Mouse (Mus musculus) spleen, embryonic (tissue): Measurements from ENCODE around the gene Kank4.
"Not testable (repeated sequence)": the region's sequence is repeated elsewhere in the genome, so short reads cannot be mapped to it uniquely, and the experiment has no call there.

ENCODE experiments used
- CTCF ChIA-PET: fragments of 350-600 bp; sonication (Branson Sonifier 250); formaldehyde crosslinking; loops from one replicate; lab custom pipeline; 2022; lab: Charles Lee

The Kank4 gene

GRCm38 (mm10) chr4:98831726-98832125 lies 14.4 kb upstream of the Kank4 start:
- CTCF ChIA-PET: no interaction called here

GRCm38 (mm10) chr4:98826701-98827100 lies 9.4 kb upstream of the Kank4 start:
- CTCF ChIA-PET: interaction anchor here (0.6 kb wide), 1 partner anchor 133 kb away, joined by 4 read pairs; no protein-coding TSS in a partner anchor

DNA sequence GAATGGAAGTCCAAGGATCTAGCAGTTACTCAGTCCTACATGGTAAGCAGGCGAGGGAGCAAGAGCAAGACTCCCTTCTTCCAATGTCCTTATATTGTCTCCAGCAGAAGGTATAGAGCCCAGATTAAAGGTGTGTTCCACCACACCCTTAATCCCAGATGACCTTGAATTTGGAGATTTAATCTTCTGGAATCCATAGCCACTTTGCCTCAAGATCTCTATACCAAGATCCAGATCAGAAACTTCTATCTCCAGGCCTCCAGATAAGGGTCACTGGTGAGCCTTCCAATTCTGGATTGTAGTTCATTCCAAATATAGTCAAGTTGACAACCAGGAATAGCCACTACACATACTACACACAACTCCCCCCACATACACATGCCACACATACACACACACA lies 6.4 kb upstream of the Kank4 start, which contains the start of gene I0C0044D17Rik:
Gene I0C0044D17Rik, minus strand, starts transcription at position 101 of the 400 bp plus-strand sequence.
- CTCF ChIA-PET: not testable (repeated sequence)

GRCm38 (mm10) chr4:98823047-98823446 lies 5.7 kb upstream of the Kank4 start:
- CTCF ChIA-PET: no interaction called here

DNA sequence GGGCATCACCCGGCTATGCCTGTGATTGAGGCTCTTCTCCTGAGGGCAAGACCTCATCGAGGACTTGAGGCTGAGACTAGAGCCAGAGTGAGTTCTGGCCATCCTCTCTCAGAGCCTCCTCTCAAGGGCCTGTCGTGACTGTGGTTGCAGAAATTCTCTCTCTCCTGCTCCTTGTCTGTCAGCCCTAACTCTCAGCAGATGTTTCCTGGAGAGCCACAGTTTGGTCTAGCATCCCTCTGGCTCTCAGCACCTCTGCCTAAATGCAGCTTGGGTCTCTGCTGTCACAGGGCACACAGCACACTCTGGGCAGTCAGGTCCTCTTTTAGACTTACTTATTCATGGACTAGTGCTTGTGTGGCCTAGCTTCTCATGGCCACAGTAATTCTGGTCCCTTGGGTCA lies 5.1 kb upstream of the Kank4 start:
- CTCF ChIA-PET: no interaction called here

GRCm38 (mm10) chr4:98819216-98819755 lies 1.9 kb upstream of the Kank4 start:
- CTCF ChIA-PET: no interaction called here

DNA sequence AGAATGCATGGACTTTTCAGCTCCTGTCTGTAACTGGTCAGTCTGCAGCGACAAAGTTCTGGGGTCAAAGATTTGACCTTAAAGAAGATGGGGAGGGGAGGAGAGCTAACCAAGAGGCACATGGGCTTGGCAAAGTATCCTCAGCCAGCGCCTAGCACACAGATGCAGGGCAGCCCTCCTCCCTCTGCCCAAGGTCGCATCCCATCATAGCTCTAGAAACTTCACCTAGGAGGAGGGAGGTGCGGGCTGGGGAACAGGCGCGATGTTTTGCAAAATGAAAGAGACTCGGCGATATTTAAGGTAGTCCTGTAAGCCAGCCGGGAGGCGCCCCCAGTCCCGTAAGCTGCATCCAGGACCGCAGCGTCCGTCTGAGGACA lies 542 bp downstream of the Kank4 start:
- CTCF ChIA-PET: no interaction called here

GRCm38 (mm10) chr4:98806306-98806705 lies 11.0 kb downstream of the Kank4 start:
- CTCF ChIA-PET: no interaction called here

DNA sequence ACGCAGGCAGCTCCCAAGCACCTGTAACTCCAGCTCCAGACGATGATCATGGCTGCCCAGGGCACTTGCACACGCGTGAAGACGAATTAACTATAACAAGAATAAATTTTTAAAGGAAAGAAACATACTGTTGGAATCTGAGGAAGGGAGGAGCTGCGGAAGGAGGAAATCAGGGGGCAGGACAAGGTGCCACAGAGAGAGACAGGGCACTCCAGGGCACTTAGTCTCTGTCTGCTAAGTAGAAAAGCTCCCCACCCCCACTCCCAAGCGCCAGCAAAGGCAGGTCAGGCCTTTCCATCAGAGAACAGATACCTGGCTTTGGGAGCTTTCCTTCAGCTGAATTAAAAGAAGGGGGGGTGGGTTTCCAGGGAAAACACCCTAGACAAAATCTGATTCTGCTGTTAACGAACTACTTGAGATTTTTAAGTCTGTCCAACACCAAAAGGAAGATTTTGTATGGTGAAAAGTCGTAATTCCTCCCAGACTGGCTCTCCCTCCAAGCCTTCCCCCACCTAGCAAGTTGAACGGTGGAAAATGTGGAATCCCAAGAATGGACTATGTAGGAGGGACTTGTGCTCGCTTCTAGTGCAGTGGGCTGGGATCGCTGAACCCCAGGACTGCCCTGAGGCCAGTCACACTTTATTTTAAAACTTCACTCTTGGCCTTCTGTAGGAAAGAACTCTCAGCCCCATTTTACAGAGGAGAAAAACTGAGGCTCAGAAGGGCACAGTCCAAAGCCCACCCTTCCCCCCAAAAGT lies 11.9 kb downstream of the Kank4 start:
- CTCF ChIA-PET: no interaction called here

DNA sequence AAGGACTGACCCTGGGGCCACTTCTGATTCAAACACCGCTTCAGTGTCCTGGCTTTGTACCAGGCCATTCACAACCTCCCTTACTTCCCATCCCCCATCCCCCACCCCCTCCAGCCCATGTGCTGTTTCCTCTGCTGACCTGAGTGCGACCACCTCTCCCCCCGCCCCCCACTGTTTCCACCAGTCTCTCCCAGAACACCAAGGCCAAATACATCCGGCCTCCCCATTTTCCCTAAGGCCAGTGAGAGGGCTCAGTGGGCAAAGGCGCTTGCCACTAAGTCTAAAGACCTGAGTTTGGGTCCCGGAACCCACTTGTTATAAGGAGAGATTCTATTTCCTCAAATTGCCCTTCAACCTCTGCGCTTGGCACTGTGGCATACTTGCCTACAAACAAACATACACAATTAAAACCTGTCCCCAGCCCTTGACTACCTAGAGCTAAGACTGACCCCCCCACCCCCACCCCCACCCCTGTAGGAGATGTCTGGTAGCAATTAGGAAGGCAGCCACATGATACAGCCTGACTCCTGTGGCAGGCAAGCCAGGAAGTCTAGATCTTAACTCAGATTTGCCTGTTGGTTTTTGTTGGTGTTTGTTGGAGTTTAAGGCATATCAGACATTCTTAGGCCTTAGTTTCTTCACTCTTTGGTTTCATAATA lies 12.7 kb downstream of the Kank4 start:
- CTCF ChIA-PET: no interaction called here

DNA sequence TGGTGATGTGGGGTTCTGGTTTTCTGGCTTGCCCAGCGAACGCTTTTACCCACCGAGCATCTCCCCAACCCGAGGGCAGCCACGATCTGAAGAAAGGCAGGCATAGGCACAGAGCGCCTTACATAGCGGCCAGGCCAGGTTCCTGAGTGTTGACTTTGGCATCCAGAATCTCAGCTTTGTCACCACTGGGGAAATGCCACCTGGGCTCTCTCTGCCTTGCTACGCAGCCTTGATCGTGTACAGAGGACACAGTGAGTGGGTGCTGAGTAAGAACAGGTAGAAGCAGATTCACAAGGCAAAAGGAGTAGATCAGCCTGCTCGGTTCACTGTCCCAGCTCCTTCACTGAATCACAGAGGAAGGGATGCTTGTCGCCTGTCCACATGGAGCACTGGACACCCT lies 15.6 kb downstream of the Kank4 start:
- CTCF ChIA-PET: no interaction called here

GRCm38 (mm10) chr4:98800824-98801223 lies 16.5 kb downstream of the Kank4 start:
- CTCF ChIA-PET: no interaction called here

DNA sequence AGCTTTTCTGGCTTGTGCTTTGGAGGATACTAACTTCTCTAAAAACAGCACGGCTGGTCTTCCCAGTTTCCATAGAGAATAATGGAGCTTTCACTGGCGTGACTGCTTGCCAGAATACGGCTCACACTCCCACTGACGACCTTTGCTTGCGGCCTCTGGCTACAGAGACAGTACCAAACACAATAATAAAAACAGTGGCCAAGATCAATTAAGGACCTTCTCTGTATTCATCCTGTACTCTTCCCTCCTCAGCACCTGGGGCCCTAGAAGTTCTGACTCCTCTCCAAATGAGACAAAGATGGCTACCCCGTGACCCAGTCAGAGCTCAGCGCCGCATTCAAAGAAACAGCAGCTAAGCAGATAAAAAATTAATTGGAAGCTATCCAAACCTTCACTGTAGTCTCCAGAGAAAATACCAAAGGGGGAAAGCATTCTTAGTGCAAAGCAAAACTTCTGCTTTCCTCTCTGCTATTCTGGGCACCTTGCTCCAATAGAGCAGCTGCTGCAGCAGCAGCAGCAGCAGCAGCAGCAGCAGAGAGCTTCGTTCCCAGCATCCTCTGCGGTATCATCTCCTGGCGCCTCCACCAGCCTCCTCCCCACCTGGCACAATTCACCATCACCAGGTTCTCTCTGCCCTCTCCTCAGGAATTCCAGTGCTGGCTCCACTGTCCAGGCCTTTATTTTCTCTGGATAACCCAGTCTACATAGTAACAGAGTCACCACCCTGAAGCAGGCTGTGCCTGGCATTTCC lies 20.6 kb downstream of the Kank4 start:
- CTCF ChIA-PET: no interaction called here

DNA sequence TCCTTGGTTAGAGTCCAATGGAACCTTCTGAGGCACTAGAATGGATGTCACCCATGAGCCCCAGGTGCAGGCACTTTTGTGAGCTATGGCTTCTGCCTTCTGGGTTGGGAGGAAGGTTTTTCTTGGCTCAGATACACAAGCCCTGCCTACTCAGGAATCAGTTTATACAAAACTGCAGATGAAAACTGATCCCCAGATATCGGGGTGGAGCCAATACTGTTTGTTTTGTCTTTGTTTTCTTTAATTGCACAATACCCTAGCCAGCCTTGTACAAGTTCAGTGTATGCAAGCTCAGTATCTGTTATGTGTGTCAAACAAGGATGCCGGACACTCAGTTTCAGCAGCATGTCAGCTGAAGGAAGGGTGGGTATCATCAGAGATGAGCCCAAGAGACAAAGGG lies 22.1 kb downstream of the Kank4 start:
- CTCF ChIA-PET: no interaction called here

DNA sequence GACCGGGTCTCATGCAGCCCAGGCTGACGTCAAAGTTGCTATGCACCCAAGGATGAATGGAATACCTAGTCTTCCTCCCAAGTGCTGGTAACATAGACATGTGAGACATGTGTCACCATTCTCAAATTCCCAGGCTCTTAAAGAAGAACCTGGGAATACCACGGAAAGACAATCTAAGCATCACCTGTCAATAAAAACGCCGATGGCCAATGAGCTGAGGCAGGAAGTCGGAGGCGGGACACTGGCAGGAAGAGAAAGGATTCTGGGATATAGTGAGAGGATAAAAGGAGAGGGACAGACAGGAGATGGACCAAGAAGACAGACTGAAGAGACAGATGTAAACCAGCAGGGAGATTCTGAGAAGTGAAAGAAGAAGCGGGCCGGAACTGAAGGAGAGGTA lies 23.9 kb downstream of the Kank4 start:
- CTCF ChIA-PET: no interaction called here

GRCm38 (mm10) chr4:98790721-98791120 lies 26.6 kb downstream of the Kank4 start:
- CTCF ChIA-PET: no interaction called here

GRCm38 (mm10) chr4:98789861-98790311 lies 27.5 kb downstream of the Kank4 start:
- CTCF ChIA-PET: interaction anchor here (0.7 kb wide), 1 partner anchor 181 kb away, joined by 15 read pairs; no protein-coding TSS in a partner anchor

- CTCF ChIA-PET: interaction anchor here (0.5 to 0.7 kb wide), 2 partner anchors 182 to 1785 kb away, joined by 3 to 15 read pairs; no protein-coding TSS in a partner anchor
These were observed 28.1 kb downstream of the Kank4 start for GRCm38 (mm10) chr4:98789133-98789765.

- CTCF ChIA-PET: no interaction called here
These were observed 31.1 kb downstream of the Kank4 start for GRCm38 (mm10) chr4:98786281-98786680.

GRCm38 (mm10) chr4:98785851-98786250 lies 31.5 kb downstream of the Kank4 start:
- CTCF ChIA-PET: interaction anchor here (0.7 kb wide), 1 partner anchor 917 kb away, joined by 4 read pairs; no protein-coding TSS in a partner anchor

DNA sequence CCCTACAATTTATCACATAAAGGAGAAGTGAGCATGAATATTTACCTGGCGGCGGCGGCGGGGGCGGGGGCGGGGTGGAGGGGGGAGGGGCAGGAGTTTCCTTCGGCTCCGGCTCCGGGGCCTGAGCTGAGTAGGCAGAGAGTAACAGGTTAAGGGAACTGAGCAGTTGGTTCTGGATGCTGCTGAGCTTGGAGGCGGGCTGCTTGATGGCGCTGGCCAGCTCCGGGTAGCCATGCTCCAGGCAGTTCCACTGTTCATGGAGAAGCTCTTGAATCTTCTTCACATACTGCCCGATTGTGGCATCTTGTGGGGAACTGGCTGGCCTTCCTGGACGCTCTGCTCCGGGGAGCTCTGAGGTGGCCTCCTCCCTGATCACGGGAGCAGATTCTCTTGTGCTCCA lies 39.1 kb downstream of the Kank4 start:
- CTCF ChIA-PET: no interaction called here
